Mouse (Mus musculus): ENCODE measurements around the gene Rtl5. TPM values are rescaled to one million over a fixed set of nuclear protein-coding genes. Genes with fewer than 3 reads are reported as not detected.
"Not testable (repeated sequence)": the region's sequence is repeated elsewhere in the genome, so short reads cannot be mapped to it uniquely, and the experiment has no call there.

Rtl5 gene
- total RNA-seq (2021), result 10 to 100 TPM; 22.6 to 23.1 TPM
- long read RNA-seq, experiment 1, full-length matches to known transcripts, result 5 of 5 reads
- long read RNA-seq, experiment 1, partial matches to known transcripts, result 0 of 5 reads
- long read RNA-seq, experiment 1, other reads (novel, unspliced or antisense), result 0 of 5 reads
- long read RNA-seq, experiment 2, full-length matches to known transcripts, result 3 of 3 reads
- long read RNA-seq, experiment 2, partial matches to known transcripts, result 0 of 3 reads
- long read RNA-seq, experiment 2, other reads (novel, unspliced or antisense), result 0 of 3 reads

DNA sequence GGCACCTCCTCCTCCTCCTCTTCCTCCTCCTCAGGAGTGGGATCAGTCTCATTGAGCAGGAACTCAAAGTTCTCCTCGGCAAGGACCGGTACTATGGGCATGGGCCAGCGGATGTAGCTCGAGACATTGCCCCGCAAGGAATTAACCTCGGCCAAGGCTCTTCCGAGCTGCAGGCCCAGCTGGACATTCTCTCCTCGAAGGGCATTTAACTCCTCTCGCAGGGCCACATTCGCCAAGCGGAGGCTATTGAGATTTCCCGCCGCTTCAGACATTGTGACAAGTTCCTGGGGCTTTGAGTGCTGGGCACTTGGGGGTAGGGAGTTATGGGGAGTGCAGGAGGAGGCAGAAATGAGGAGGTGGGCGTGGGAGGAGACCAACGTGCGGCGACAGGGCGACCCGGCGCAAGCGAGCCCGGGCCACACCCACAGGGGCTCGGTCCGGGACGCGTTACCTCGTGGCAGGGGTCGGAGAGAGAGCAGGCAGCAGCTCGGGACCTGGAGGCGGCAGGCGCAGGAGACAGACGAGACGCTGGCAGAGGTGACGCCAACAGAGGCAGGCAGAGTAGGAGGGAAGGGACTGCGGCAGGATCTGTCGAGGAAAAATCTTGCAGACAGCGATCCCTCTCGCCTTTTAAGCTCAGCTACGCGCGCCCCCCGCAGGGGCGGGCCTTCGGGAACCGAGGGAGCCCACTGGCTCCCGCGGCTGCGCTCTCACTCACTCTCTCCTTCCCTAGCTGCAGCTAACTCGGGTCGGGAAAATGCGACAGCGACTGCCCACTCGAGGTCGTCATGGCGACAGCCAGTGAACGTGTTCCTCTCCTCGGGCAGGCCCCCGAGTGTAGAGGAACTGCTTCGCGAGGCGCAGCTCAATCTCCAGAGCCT, at the start of gene Rtl5:
TSS of gene Rtl5 (minus strand) at position 714 of the 881 bp plus-strand sequence.
- peak; percentile 64 to 81 for DNase-seq (ENCODE audit: low spot score in 2 of 2)

DNA sequence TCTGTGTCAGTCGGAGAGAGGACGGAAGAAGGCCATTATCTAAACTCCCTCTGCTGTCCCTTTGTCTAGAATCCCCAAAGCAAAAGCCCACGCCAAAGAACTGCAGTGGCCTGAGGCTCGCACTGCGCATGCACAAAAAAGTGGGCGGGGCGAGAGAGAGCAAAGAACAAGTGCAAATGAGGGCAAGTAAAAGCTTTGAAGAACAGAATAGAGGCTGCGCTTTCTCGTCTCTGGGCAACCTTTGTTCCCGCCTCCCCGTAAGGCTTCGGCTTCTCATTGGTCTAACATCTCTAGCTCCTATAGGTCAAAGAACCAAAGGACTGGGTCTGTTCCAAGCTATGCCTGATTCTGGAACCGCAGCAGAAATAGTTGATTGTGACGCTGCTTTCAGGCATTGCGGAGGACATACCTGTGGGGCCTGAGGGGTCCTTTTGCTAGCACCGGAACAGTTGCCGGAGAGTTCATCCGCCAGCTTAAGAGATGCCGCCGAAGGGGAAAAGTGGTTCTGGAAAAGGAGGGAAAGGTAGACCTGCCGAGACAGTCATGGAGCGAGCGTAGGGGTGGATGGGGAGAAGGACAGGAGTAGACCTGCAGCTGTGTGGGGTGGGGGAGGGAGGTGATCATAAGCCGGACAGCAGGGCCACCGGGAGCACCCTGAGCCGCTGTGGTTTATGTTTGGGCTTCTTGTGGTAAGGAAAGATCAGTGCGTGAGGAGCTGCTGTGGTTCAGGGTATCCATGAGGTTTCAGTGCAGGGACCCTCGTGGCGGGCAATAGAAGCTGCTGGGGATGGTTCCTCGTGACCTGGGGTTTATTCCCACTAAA, 48.1 kb upstream of the Rtl5 start, which contains the start of gene Pin4:
TSS of gene Pin4 (plus strand) at position 406 of the 823 bp plus-strand sequence.
- peak; percentile 87 to 91 for DNase-seq (ENCODE audit: low spot score in 2 of 2)

DNA sequence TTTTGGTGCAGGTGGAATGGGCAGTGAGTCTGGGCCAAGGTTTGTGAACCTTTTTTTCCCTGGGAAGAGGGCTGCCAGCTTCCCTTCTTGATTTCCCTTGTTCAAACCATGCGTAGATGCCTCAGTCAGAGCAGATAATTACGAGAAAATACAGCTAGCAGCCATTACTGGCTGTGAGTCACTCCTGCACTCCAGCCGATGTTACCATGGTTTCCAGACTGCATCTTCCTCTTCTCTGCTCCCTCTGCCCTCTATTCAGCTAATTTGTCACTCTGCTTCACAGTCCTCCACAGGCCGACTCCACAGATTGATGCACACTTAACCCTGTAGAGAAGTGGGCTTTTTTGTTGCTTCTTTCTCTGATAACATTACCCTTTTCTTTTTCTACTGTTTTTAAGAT, 44.6 kb upstream of the Rtl5 start:
- DNase-seq (ENCODE audit: low spot score in 2 of 2), result peak; percentile 1 to 6

DNA sequence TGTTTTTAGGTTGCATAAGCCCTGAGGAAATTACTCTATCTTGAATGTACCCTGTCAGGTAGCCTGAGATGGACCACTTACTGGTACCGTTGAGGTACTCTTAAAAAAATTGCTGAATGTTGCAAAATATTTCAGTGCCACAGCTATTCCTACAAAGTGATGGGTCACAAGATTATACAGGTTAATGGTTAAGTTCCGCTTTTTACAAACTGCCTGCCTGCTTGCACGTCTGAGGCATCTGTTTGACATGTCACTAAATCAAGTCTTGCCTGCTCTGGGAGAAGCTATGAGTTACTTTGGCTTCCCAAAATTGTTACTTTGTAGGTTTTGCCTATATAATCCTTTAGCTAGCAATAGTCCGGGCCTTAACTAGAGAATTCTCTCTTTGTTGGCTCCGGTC, 38.2 kb upstream of the Rtl5 start:
- DNase-seq (ENCODE audit: low spot score in 2 of 2), result not testable (repeated sequence)

DNA sequence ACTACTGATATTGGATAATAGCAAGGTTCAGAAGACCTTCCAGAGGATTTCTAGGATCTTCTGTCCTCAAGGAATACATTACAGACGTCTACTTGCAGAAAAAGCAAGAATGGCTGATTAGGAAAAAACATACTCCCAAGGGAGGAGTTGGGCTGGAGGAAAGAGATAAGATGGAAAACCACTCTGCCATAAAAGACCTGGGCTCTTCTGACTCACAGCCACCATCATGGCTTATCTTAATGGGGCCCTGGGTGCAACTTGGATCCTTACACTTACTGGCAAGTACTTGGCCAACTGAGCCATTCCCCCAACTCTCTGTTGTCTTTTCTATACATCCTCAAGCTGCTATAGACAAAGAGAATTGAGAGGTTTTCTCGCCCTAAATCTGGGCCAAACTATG, 32.7 kb upstream of the Rtl5 start:
- not testable (repeated sequence) for DNase-seq (ENCODE audit: low spot score in 2 of 2)

DNA sequence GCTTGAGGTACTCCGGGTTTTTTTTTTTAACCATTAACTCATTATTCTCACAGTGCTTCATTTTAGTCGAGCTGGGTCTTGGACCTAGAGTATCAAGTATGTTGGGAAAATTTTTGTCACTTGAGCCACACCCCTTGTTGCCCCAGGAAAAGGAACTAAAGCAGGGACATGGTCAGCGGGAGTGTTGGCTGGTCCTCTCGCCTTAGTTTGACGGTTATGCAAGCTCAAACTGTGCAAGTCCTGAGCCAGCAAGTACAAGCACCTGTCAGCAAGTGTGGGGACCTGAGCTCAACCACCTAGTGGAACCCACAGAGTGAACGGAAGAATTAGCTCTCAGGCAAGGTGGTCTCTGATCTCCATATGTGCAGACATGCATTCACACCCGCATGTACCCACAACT, 30.8 kb upstream of the Rtl5 start:
- no peak for DNase-seq (ENCODE audit: low spot score in 2 of 2)

DNA sequence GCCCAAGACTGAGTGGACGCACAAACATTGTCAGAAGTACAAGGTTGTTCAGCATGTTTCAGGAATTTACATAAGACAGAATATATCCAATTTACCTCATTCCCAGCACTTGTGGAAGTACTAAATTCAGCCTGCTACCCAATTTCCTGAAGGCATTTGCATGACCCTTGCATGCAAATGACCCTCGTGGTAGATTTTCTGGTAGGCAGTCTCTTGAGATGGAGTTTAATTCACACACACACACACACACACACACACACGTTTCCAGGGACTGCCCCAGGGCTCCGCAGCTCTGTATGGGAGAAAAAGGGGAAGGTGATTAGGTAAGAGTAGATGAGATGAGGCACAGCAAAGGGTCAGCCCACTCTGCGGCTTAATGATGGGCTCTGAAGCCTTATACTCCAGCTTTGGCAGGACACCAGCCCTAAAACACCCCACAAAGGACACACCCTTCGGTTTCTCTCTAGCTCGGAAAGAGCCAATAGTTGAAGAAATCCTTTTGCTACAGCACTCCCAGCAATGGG, 23.3 kb upstream of the Rtl5 start:
- no peak for DNase-seq (ENCODE audit: low spot score in 2 of 2)

DNA sequence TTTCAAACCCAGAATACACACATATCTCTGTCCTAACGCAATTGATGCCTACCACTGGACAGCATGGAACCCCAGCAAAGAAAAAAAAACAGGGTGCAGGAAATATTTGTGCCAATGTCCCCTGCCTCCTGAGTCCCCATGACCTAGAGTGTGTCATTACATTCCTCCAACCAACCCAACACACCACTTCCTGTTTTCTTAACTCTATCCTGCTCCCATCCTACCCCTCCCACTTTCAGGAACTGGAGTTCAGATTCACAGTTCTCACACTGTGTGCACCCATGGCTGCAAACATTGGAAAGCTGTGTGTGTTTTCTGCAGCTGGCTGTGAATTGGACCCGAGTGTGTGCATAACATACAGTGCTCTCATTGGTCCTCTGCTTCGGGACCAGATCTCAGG, 19.5 kb upstream of the Rtl5 start:
- no peak for DNase-seq (ENCODE audit: low spot score in 2 of 2)

DNA sequence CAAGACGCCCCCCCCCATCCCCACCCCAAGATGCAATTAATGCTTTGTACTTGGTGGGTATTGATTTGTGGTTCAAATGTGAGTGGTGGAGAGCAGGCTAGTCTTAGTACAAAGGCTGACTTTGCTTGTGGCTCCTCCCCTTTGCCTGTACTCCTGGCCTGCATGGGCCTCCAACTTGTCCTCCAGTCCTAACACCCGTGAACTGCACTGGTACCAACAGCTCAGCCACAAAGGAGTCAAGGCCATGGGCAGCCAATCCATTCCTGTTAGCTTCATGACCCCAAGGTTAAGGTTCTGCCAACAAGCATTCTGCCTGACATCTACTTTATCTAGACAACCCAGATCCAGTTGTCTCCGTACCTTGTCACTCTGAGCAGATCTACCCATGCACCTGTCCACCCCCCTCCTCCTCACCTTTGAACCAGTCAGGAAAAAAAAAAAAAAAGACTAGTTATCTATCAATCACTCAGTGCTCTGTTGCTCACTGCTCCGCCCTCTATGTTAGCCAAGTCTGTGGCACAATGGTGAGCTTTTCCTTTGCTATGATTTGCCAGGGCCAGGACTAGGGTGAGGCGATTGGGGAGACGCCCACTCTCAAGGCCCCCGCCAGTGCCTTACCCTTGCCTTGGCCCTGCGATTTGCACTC, 14.8 kb upstream of the Rtl5 start:
- DNase-seq (ENCODE audit: low spot score in 2 of 2), result no peak

DNA sequence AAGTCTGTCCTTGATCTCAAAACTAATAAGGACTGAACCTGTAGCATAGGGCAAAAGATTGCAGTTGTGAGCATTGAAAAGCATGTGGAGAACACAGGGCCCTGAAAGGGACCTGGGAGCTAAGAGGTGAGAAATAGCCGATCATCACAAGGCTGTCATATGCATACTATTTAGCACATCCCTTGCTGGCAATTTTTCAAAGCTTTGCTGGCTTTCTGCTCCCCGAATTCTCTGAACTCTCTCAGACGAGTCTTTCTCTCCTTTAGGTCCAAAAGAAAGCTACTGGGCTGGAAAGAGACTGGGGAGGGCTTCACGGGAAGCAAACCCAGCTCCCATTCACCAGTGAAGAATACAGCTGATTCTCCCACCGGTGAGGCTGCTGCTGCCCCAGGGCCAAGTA, 11.2 kb upstream of the Rtl5 start:
- no peak for DNase-seq (ENCODE audit: low spot score in 2 of 2)

DNA sequence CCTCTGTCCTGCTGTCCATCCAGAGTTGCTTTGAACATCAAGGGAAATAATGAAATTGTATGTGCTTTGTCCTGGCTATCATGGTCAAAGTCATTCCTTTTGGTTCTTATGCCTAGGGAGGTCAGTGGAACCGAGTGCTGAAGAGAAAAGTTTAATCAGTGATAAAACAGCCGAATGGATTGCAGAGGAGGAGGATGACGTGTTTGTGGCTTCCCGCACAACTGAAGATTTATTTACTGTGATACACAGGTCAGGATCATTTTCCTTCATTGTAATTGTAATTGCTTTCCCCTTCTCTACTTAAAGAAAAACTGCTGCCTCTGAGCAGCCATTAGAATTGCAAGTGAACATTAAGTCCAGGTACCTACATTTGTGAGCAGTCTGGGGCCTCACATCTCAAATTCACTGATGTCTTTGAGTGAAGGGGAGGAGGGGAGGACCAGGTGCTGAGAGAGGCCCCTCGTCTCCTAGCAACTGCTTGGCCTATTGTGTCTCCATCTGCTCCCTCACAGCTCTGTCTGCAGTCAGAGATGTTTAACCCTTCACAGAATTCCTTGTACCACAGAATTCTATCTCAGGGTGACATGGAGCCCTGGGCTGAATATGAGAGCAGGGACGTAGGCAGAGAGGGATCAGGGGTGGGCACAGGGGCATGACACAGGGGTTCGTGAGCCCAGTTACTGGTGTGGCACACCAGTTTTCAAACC, 10.6 kb upstream of the Rtl5 start:
- no peak for DNase-seq (ENCODE audit: low spot score in 2 of 2)

DNA sequence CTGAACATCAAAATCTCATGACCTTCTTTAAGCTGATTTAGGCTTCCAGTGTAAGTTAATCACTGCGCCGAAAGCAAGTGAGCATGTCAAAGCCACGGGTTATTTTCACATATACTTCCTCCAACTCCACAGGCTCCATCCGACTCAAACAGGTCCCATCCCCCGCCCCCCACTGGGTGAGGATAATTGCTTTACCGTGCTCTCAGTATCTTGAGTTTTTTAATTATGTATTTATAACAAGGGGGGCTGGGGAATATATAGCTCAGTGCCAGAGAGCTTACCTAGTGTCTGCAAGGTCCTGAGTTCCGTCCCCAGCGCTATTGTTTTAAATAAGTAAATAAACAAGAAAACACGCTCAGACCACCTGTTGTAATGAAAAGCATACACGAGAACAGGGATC, 10.0 kb upstream of the Rtl5 start:
- DNase-seq (ENCODE audit: low spot score in 2 of 2), result no peak

DNA sequence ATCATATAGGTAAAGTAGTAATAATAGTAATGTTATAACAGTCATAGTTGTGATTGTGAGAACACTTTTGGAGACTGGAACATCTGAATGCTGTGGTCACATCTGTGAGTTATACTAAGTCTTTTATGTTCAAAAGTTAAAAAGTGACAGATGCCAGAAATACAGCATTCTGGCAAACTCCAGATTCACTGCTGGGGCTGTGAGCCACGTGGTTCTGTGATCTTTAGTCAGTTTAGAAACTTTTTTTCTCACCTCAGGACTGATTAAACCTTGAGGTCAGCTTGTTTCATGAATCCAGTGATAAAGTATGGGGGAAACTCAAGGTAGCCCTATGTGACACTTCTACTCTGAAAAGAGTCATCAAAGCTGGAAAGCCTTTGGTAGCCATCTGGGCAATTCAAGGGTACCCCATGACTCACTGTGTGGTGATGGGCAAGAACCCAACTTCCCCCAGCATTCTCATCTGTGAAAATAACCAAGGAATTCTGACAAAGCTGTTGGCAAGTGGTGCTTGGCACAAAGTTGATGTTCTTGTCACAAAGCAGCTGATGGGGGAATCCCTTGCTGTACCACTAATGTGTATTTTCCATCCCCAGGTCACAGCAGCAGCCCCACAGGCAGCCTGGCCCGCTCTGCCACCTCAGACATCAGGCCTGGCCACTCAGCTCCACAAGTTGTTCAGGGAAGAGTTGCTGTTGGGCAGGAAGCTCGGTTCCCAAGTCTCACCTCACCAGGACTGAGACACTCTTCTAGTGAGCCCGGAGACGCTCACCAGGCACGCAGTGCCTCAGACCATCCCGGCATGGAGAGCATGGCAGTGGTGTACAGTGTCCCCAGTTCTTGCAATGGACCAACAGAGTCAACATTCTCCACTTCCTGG, 6.0 kb upstream of the Rtl5 start:
- peak in 1 of 2 experiments; percentile 13 for DNase-seq (ENCODE audit: low spot score in 2 of 2)

DNA sequence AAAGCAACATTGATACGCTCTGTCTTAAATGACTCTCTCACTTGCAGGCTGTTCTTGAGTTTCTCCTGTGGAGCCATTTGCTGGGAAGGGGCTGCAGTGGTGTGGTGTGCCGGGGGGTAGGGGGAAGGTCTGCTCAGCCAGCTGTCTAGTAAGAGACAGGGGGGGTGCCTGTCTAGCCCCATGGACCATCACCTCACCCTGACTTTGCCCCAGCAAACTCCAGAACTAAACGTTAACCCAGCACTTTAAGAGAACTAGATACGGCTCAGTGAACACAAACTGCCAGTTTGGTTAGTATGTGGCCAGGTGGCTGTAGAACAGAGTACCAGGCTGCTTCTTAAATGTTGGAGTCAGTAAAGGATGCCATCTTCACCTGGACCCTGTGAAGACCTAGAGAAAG, 4.1 kb upstream of the Rtl5 start:
- DNase-seq (ENCODE audit: low spot score in 2 of 2), result no peak

DNA sequence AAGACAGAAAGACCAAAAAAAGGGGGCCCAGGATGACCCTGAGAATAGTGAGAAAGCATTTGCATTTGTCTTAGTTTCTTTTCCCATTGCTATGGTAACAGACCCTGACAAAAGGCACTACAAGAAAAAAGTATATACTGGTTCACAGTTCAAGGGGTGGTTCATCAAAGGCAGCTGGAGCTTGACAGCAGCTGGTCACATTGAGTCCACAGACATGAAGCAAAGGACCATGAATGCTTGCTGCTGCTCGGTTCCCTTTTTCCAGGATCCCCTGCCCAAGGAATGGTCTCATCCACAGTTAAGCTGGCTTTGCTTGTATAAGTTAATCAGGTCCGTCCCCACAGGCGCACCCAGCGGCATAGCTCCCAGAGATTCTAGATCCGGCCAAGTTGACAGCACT, 3.3 kb upstream of the Rtl5 start:
- DNase-seq (ENCODE audit: low spot score in 2 of 2), result no peak

DNA sequence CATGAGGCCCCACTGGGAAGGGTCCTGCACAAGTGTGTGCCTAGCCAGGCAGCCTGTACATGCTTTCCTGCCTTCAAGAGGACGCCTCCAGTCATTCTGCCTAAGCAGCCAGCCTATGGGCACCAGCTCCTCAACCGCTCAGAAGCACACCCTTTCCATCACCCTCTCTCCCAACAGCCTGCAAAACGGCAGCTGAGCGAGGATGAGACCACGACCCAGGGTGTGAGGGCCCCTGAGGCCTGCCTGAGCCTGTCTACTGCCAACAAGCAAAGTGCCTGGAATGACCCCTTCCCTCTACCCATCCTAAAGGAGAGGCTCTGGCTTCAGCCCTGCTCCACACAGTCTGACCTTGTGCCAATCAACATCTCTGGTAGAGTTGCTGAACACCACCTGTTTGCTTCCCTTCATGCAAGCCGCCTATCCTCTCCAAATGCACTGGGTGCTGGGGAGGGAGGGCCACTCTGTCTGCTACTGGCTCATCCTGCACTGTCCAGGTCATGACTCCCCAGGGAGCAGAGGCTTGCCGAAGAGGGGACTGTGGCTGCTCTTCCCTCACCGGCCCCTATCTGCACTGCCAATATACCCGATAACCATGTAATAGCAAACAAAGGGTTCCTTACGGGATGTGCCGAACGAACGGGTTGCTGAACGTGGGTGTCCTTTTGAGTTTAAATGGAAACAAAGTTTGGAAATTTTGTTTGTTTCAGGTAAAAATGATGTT, 2.7 kb upstream of the Rtl5 start:
- no peak for DNase-seq (ENCODE audit: low spot score in 2 of 2)

DNA sequence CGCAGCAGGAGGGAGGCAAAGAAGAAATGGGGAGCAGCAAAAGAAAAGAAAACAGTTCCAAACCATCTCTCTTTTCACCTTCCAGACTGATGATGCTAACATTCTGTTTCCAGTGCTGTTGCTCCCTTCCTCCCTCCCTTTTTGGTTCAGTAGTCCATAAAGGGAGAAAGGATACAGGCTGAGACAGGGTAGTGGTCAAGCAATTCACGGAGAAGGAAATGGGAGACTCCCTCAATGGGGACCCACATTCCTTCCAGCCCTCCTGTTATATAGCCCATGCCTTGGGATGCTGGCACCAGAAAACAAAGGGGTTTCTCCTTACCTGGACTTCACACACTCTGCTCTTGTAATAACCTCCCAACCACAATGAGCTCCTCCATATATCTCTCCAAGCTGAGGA, 413 bp upstream of the Rtl5 start:
- no peak for DNase-seq (ENCODE audit: low spot score in 2 of 2)

DNA sequence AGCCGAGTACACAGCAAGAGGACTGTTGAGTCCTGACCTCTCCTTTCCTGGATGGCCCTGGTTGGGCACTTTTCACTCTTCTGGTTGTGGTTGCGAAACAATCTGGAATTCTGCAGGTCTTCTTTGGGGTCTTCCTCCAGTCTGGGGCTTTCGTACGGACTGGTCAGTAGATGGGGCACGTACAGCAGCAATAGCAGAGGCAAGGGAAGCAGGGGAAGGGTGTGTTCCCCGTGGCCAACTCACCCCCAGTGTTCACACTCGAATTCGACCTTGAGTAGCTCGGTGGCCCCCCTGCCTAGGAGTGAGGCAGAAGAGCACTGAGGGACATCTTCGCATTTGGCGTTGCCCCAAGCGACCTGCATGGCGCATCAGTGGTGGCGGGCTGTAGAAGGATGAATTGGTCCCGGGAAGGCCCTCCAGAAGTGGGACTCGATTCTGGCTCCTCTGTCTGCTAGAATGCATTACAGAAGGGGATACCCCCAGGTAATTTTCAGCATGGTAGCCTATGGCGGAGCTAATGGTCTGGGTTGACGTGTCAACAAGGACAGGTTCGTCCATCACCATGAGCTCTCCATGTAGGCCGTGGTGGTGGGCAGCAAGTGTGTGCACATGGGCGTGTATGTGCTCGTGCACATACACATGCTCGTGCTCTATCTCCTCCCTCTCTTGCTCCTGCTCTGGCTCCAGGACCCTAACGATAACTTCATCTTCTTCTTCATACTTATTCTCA, 2.1 kb downstream of the Rtl5 start:
- no peak for DNase-seq (ENCODE audit: low spot score in 2 of 2)
